Mouse (Mus musculus) liver, embryonic 11.5 days (tissue): Measurements from ENCODE around the gene Shtn1. TPM values are rescaled to one million over a fixed set of nuclear protein-coding genes. Genes with fewer than 3 reads are reported as not detected.

Experiments
- ATAC-seq: fragments of 200-750 bp; cut with Nextera tagmentation; replicated peaks from 2 replicates; pipeline ENCODE4 v1.8.0; 2017; ENCODE audit warnings: moderate number of reproducible peaks, mild to moderate bottlenecking, moderate TSS enrichment, moderate library complexity; ENCODE audit not compliant: low FRiP score
- DNase-seq: peaks from one replicate; pipeline ENCODE4 v3.0.0-alpha.2; 2017; ENCODE audit warnings: low spot score
- H3K27ac ChIP-seq: fragments of 300-500 bp; sonication (generic); 2 replicates; pipeline ENCODE4 v1.5.1; 2014; ENCODE audit warnings: mild to moderate bottlenecking, low read depth, low read length, control low read depth
- H3K27me3 ChIP-seq: fragments of 300-500 bp; sonication (generic); replicated peaks from 2 replicates; pipeline ENCODE4 v1.6.1; 2014; ENCODE audit warnings: low read length, mixed read lengths; ENCODE audit not compliant: control insufficient read depth, insufficient read depth
- H3K36me3 ChIP-seq: fragments of 300-500 bp; sonication (generic); 2 replicates; pipeline ENCODE4 v1.6.1; 2014; ENCODE audit warnings: mild to moderate bottlenecking, low read length, moderate library complexity, mixed read lengths; ENCODE audit not compliant: control insufficient read depth, insufficient read depth
- H3K4me1 ChIP-seq: fragments of 300-500 bp; sonication (generic); replicated peaks from 2 replicates; pipeline ENCODE4 v1.6.1; 2014; ENCODE audit warnings: low read length, mixed read lengths; ENCODE audit not compliant: control insufficient read depth, insufficient read depth
- H3K4me2 ChIP-seq: fragments of 300-500 bp; sonication (generic); 2 replicates; pipeline ENCODE4 v1.6.1; 2014; ENCODE audit warnings: mild to moderate bottlenecking, control low read depth, moderate library complexity
- H3K4me3 ChIP-seq: fragments of 300-500 bp; sonication (generic); 2 replicates; pipeline ENCODE4 v1.5.1; 2014; ENCODE audit warnings: low read depth, low read length, control low read depth
- H3K9ac ChIP-seq: fragments of 300-500 bp; sonication (generic); 2 replicates; pipeline ENCODE4 v1.6.1; 2014; ENCODE audit warnings: low read depth, low read length, control low read depth
- H3K9me3 ChIP-seq: fragments of 300-500 bp; sonication (generic); 2 replicates; pipeline ENCODE4 v1.6.1; 2016; ENCODE audit warnings: low read length, inconsistent platforms, mixed read lengths; ENCODE audit not compliant: control insufficient read depth
- WGBS: fragments of 180-500 bp; shearing (Covaris S2); extraction: QIAGEN DNeasy Blood & Tissue Kit; methylation state at CpG from one replicate; pipeline ENCODE4 v1.1.7; 2014; 5-methylcytosine and 5-hydroxymethylcytosine counted together
- polyA plus RNA-seq: library from polyadenylated mRNA; unstranded; fragments of >200 nt; fragmentation: Nextera tagmentation; extraction: Ambion mirVana; gene quantifications from 2 replicates; pipeline ENCODE4 v1.2.1, GENCODE M21; 2014

Gene Shtn1
- polyA plus RNA-seq, 1 experiment from 2014 or later = 1.0 TPM

GRCm38 (mm10) chr19:59041086-59041485, 34.8 kb downstream of the Shtn1 start:
- Histone ChIP-seq H3K4me1 (no peaks in the 10 kb centered on the region), H3K27ac (no peak overlapping the region), H3K4me3 (no peak overlapping the region), H3K27me3 (no peaks in the 10 kb centered on the region), H3K36me3 (no peaks in the 10 kb centered on the region), H3K9me3 (no peaks in the 10 kb centered on the region), H3K9ac (no peak overlapping the region), H3K4me2 (no peak overlapping the region)
- ATAC-seq = no peak
- WGBS = 86% methylated on average over 3 of the region's 3 CpGs
- no peak for DNase-seq

GRCm38 (mm10) chr19:59038793-59039192, 37.1 kb downstream of the Shtn1 start:
- Histone ChIP-seq H3K27me3 (no peaks in the 10 kb centered on the region), H3K4me3 (no peak overlapping the region), H3K9ac (no peak overlapping the region), H3K36me3 (no peaks in the 10 kb centered on the region), H3K27ac (no peak overlapping the region), H3K4me2 (no peak overlapping the region), H3K4me1 (no peaks in the 10 kb centered on the region), H3K9me3 (no peaks in the 10 kb centered on the region)
- 83% methylated on average over 4 of the region's 4 CpGs for WGBS
- DNase-seq (no peak), ATAC-seq (no peak)

- Histone ChIP-seq H3K36me3 (no peaks in the 10 kb centered on the region), H3K9me3 (no peaks in the 10 kb centered on the region), H3K27me3 (no peaks in the 10 kb centered on the region), H3K9ac (no peak overlapping the region), H3K4me1 (no peaks in the 10 kb centered on the region), H3K4me2 (no peak overlapping the region), H3K4me3 (no peak overlapping the region), H3K27ac (no peak overlapping the region)
- 71% methylated on average over 3 of the region's 3 CpGs for WGBS
- no peak for DNase-seq
- no peak for ATAC-seq
Observed at GRCm38 (mm10) chr19:59036811-59037210, 39.1 kb downstream of the Shtn1 start.

GRCm38 (mm10) chr19:59033241-59033640, 42.7 kb downstream of the Shtn1 start:
- no peak overlapping the region for H3K9ac ChIP-seq
- no peaks in the 10 kb centered on the region for H3K36me3 ChIP-seq
- H3K4me3 ChIP-seq = no peak overlapping the region
- no peak for DNase-seq
- no peaks in the 10 kb centered on the region for H3K9me3 ChIP-seq
- ATAC-seq = no peak
- 71% methylated on average over 4 of the region's 4 CpGs for WGBS
- no peak overlapping the region for H3K27ac ChIP-seq
- no peaks in the 10 kb centered on the region for H3K4me1 ChIP-seq
- no peaks in the 10 kb centered on the region for H3K27me3 ChIP-seq
- no peak overlapping the region for H3K4me2 ChIP-seq

- no peaks in the 10 kb centered on the region for H3K4me1 ChIP-seq
- H3K9ac ChIP-seq = no peak overlapping the region
- 81% methylated on average over 1 of the region's 1 CpGs for WGBS
- no peaks in the 10 kb centered on the region for H3K27me3 ChIP-seq
- H3K4me2 ChIP-seq = no peak overlapping the region
- no peaks in the 10 kb centered on the region for H3K9me3 ChIP-seq
- no peaks in the 10 kb centered on the region for H3K36me3 ChIP-seq
- H3K27ac ChIP-seq = no peak overlapping the region
- no peak overlapping the region for H3K4me3 ChIP-seq
- ATAC-seq (no peak), DNase-seq (no peak)
Observed at GRCm38 (mm10) chr19:59030221-59030620, 45.7 kb downstream of the Shtn1 start.

- DNase-seq = no peak
- Histone ChIP-seq H3K36me3 (no peaks in the 10 kb centered on the region), H3K9ac (no peak overlapping the region), H3K4me3 (no peak overlapping the region), H3K4me2 (no peak overlapping the region), H3K27me3 (no peaks in the 10 kb centered on the region), H3K27ac (no peak overlapping the region), H3K9me3 (no peaks in the 10 kb centered on the region), H3K4me1 (no peaks in the 10 kb centered on the region)
- 76% methylated on average over 9 of the region's 9 CpGs for WGBS
- ATAC-seq = no peak
Observed at GRCm38 (mm10) chr19:59029011-59029410, 46.9 kb downstream of the Shtn1 start.

- H3K4me1 ChIP-seq = no peaks in the 10 kb centered on the region
- H3K36me3 ChIP-seq = no peaks in the 10 kb centered on the region
- ATAC-seq (no peak), DNase-seq (no peak)
- no peaks in the 10 kb centered on the region for H3K27me3 ChIP-seq
- H3K27ac ChIP-seq = no peak overlapping the region
- 85% methylated on average over 3 of the region's 3 CpGs for WGBS
- H3K9ac ChIP-seq = no peak overlapping the region
- no peak overlapping the region for H3K4me2 ChIP-seq
- no peak overlapping the region for H3K4me3 ChIP-seq
- H3K9me3 ChIP-seq = no peaks in the 10 kb centered on the region
Observed at GRCm38 (mm10) chr19:59028130-59028529, 47.8 kb downstream of the Shtn1 start.

GRCm38 (mm10) chr19:59023876-59024275, 52.0 kb downstream of the Shtn1 start:
- H3K27ac ChIP-seq = no peak overlapping the region
- no peak for DNase-seq
- H3K9ac ChIP-seq = no peak overlapping the region
- H3K27me3 ChIP-seq = no peaks in the 10 kb centered on the region
- no peak overlapping the region for H3K4me2 ChIP-seq
- WGBS = 93% methylated on average over 3 of the region's 3 CpGs
- H3K4me1 ChIP-seq = no peaks in the 10 kb centered on the region
- no peak overlapping the region for H3K4me3 ChIP-seq
- ATAC-seq = no peak
- no peaks in the 10 kb centered on the region for H3K36me3 ChIP-seq
- H3K9me3 ChIP-seq = no peaks in the 10 kb centered on the region

- Histone ChIP-seq H3K27ac (no peak overlapping the region), H3K9me3 (no peaks in the 10 kb centered on the region), H3K4me1 (no peaks in the 10 kb centered on the region), H3K27me3 (no peaks in the 10 kb centered on the region), H3K36me3 (no peaks in the 10 kb centered on the region), H3K9ac (no peak overlapping the region), H3K4me3 (no peak overlapping the region), H3K4me2 (no peak overlapping the region)
- DNase-seq (no peak), ATAC-seq (no peak)
Observed at GRCm38 (mm10) chr19:59021644-59022043, 54.3 kb downstream of the Shtn1 start.
